Mouse (Mus musculus) hindbrain, embryonic 14.5 days (tissue): ENCODE results near the gene Fcgr1. TPM values are rescaled to one million over a fixed set of nuclear protein-coding genes. Genes with fewer than 3 reads are reported as not detected.
"Not testable (repeated sequence)": the region's sequence is repeated elsewhere in the genome, so short reads cannot be mapped to it uniquely, and the experiment has no call there.

ENCODE experiments used
- ATAC-seq: fragments of 200-750 bp; cut with Nextera tagmentation; 2 replicates; pipeline ENCODE4 v1.8.0; 2017; ENCODE audit warnings: moderate number of reproducible peaks, mild to moderate bottlenecking, moderate TSS enrichment, moderate library complexity; ENCODE audit not compliant: low FRiP score
- DNase-seq: peaks from one replicate; pipeline ENCODE4 v3.0.0-alpha.2; 2015; ENCODE audit warnings: low spot score
- H3K27ac ChIP-seq: fragments of 300-500 bp; sonication (generic); 2 replicates; pipeline ENCODE4 v1.5.1; 2014; ENCODE audit warnings: mild to moderate bottlenecking, moderate library complexity
- H3K27me3 ChIP-seq: fragments of 300-500 bp; sonication (generic); 2 replicates; pipeline ENCODE4 v1.6.1; 2014; ENCODE audit warnings: mild to moderate bottlenecking, low read length, mixed read lengths; ENCODE audit not compliant: control insufficient read depth, insufficient read depth
- H3K36me3 ChIP-seq: fragments of 300-500 bp; sonication (generic); replicated peaks from 2 replicates; pipeline ENCODE4 v1.6.1; 2014; ENCODE audit not compliant: control insufficient read depth, insufficient read depth
- H3K4me1 ChIP-seq: fragments of 300-500 bp; sonication (generic); replicated peaks from 2 replicates; pipeline ENCODE4 v1.6.1; 2014; ENCODE audit warnings: antibody characterized with exemption, low read length, mixed read lengths; ENCODE audit not compliant: control insufficient read depth, insufficient read depth
- H3K4me2 ChIP-seq: fragments of 300-500 bp; sonication (generic); replicated peaks from 2 replicates; pipeline ENCODE4 v1.6.1; 2014; ENCODE audit warnings: mild to moderate bottlenecking, moderate library complexity
- H3K4me3 ChIP-seq: fragments of 300-500 bp; sonication (generic); replicated peaks from 2 replicates; pipeline ENCODE4 v1.5.1; 2014; ENCODE audit warnings: mild to moderate bottlenecking, low read length
- H3K9ac ChIP-seq: fragments of 300-500 bp; sonication (generic); 2 replicates; pipeline ENCODE4 v1.6.1; 2014
- H3K9me3 ChIP-seq: fragments of 300-500 bp; sonication (generic); 2 replicates; pipeline ENCODE4 v1.6.1; 2016; ENCODE audit warnings: low read length; ENCODE audit not compliant: control insufficient read depth
- WGBS: fragments of 180-500 bp; shearing (Covaris S2); extraction: QIAGEN DNeasy Blood & Tissue Kit; methylation state at CpG from one replicate; pipeline ENCODE4 v1.1.7; 2014; 5-methylcytosine and 5-hydroxymethylcytosine counted together
- microRNA-seq: library from miRNA; unstranded; fragments of <30 nt; microRNA quantifications from one replicate; pipeline ENCODE4, GENCODE M21; 2016
- polyA plus RNA-seq: library from polyadenylated mRNA; unstranded; fragments of >200 nt; fragmentation: Nextera tagmentation; extraction: Ambion mirVana; gene quantifications from 2 replicates; pipeline ENCODE4 v1.2.1, GENCODE M21; 2014

Fcgr1 gene
- polyA plus RNA-seq, 1 experiment from 2014 or later, result 3.1 TPM

DNA sequence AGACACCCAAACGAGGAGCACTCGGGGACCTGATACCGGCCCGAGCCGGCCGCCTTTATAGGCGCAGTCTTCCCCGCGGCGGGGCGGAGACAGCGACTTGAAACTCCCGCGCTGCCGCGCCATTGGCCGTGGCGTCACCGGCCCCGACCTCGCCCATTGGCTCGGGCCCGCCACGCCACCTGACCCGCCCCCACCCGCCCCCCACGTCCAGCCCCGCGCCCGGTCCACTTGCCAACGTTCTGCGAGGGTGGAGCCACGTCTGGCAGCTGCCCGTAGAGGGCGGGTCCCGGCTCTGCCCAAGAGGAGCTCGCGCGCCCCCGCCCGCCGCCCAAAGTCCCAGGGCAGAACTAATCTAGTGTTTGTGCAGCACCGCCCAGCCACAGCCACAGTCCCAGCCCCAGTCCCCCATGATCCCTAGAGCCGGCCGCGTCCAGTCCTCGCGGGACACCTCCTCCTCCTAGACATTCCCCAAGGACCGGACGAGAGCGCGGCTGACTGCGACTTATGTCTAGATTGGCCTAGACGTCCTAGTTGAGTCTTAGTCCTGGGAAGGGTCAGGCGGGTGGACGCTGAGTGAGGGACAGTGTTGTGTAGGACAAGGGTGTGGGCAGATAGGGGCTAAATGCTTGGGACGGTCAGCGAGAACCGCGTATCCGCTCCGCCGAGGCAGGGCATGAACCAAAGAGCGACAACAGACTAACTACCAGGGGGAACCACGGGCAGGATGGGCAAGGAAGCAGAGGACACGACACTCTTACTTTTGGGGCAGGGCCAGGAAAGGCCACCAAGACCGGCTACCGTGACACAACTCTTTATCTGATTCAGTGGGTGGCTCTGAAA lies 54.6 kb downstream of the Fcgr1 start, which contains the start of gene Hist2h3c2:
Gene Hist2h3c2 (minus strand): TSS at position 174 of the 840 bp plus-strand sequence.
- peak within 1 kb of the TSS; percentile 27 for H3K4me3 ChIP-seq
- H3K27me3 ChIP-seq, H3K36me3 ChIP-seq, H3K9me3 ChIP-seq, DNase-seq: not testable (repeated sequence)
- peak within 1 kb of the TSS; percentile 48 for H3K4me2 ChIP-seq
- 0% methylated on average over 10 of the region's 68 CpGs for WGBS
- peak within 1 kb of the TSS; percentile 49; the same call in 1 of the 2 replicates for H3K9ac ChIP-seq
- H3K27ac ChIP-seq, result peak within 1 kb of the TSS; percentile 59; the same call in 1 of the 2 replicates
- ATAC-seq, result peak; percentile 91
- peaks cover 15% of the 10 kb centered on the region for H3K4me1 ChIP-seq

- H3K4me2 ChIP-seq, result peak overlapping the region; percentile 48
- peak; percentile 47 for DNase-seq
- WGBS, result 0% methylated on average over 12 of the region's 12 CpGs
- H3K36me3 ChIP-seq, result no peaks in the 10 kb centered on the region
- H3K27me3 ChIP-seq, result no peaks in the 10 kb centered on the region
- H3K4me3 ChIP-seq, result peak overlapping the region; percentile 27
- ATAC-seq, result no peak
- no peak overlapping the region for H3K27ac ChIP-seq
- H3K4me1 ChIP-seq, result peaks cover 12% of the 10 kb centered on the region
- peak overlapping the region; percentile 49; the same call in 1 of the 2 replicates for H3K9ac ChIP-seq
- no peaks in the 10 kb centered on the region for H3K9me3 ChIP-seq
Measured at GRCm38 (mm10) chr3:96237904-96238511, 55.8 kb downstream of the Fcgr1 start.

DNA sequence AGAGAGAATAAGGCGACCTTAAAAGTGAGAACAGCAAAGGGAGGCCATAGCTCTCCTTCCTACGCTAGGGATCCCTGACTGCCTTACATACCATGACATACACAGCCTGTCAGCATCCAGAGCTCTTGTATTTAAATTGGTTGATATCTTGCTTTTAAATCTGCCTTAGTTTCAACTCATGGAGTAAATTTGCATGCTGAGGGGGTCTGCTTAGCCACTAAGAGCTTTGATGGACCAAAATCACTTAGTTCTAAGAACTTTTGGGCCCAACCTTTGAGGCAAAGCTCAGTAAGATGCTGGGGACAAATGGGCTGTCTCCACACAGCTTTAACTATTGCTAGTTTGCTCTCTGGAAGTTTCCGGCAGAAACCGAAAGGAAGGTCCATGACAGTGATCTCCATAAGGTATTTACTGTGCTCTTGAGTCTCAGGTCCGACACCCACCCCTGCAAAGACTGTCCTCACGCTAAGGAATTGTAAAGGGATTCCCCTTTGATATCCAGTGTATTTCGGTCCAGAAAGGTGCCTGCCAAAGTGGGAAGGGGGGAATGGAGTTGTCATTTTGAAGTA lies 56.4 kb downstream of the Fcgr1 start:
- Histone ChIP-seq H3K4me2 (peak overlapping the region; percentile 48), H3K36me3 (no peaks in the 10 kb centered on the region), H3K4me1 (peaks cover 12% of the 10 kb centered on the region), H3K27me3 (no peaks in the 10 kb centered on the region), H3K9ac (peak overlapping the region; percentile 49; the same call in 1 of the 2 replicates), H3K27ac (no peak overlapping the region), H3K9me3 (no peaks in the 10 kb centered on the region), H3K4me3 (peak overlapping the region; percentile 27)
- WGBS, result 31% methylated on average over 7 of the region's 7 CpGs
- ATAC-seq, result no peak
- no peak for DNase-seq

DNA sequence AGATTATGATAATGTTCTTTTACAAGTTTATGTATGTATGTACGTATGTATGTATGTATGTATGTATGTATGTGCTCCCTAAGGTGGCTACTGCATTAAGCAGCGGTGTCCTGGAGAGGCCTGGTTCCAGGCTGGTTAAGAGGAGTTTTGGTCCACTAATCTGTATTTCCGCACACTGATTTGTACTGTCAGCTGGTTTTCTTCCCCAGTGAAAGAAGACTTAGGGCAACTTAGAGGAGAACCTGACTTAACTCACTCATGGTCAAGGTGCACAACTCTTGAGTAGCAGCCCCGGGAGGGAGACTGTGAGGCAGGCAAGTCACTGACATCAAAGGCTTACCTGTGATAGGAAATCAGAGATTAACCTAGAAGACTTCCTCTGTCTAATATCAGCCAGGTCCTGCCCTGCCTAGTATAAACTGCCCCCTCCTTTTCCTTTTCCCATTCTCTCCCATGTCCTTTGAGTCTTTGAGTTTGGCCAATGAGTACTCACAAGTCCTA lies 56.9 kb downstream of the Fcgr1 start:
- no peak overlapping the region for H3K27ac ChIP-seq
- no peak overlapping the region for H3K9ac ChIP-seq
- DNase-seq (no peak), ATAC-seq (no peak)
- peaks cover 12% of the 10 kb centered on the region for H3K4me1 ChIP-seq
- H3K4me3 ChIP-seq, result no peak overlapping the region
- H3K36me3 ChIP-seq, result no peaks in the 10 kb centered on the region
- no peaks in the 10 kb centered on the region for H3K9me3 ChIP-seq
- 85% methylated on average over 4 of the region's 4 CpGs for WGBS
- H3K4me2 ChIP-seq, result peak overlapping the region; percentile 48
- no peaks in the 10 kb centered on the region for H3K27me3 ChIP-seq

- H3K9me3 ChIP-seq, result no peaks in the 10 kb centered on the region
- DNase-seq (no peak), ATAC-seq (no peak)
- H3K27me3 ChIP-seq, result no peaks in the 10 kb centered on the region
- H3K9ac ChIP-seq, result no peak overlapping the region
- WGBS, result 78% methylated on average over 3 of the region's 3 CpGs
- no peak overlapping the region for H3K27ac ChIP-seq
- no peaks in the 10 kb centered on the region for H3K36me3 ChIP-seq
- peaks cover 11% of the 10 kb centered on the region for H3K4me1 ChIP-seq
- H3K4me3 ChIP-seq, result no peak overlapping the region
- H3K4me2 ChIP-seq, result no peak overlapping the region
Measured at GRCm38 (mm10) chr3:96235836-96236235, 57.9 kb downstream of the Fcgr1 start.

- WGBS, result 94% methylated on average over 2 of the region's 2 CpGs
Measured at GRCm38 (mm10) chr3:96234914-96235313, 58.9 kb downstream of the Fcgr1 start.

More at GRCm38 (mm10) chr3:96234914-96235313, 58.9 kb downstream of the Fcgr1 start:
- H3K9ac ChIP-seq, result no peak overlapping the region
- DNase-seq (no peak), ATAC-seq (no peak)
- no peak overlapping the region for H3K4me3 ChIP-seq
- H3K4me1 ChIP-seq, result peaks cover 8% of the 10 kb centered on the region
- H3K27ac ChIP-seq, result no peak overlapping the region
- no peaks in the 10 kb centered on the region for H3K9me3 ChIP-seq
- H3K4me2 ChIP-seq, result no peak overlapping the region
- no peaks in the 10 kb centered on the region for H3K27me3 ChIP-seq
- H3K36me3 ChIP-seq, result no peaks in the 10 kb centered on the region

Small RNA genes within 50 kb of the gene (microRNA-seq; reads per million reads assigned to microRNA genes)
- not detected for gene Gm47311
- not detected for gene Gm47313

Other genes with a start within 250 kb of the Fcgr1 start
- 44.8 and 46.8 TPM in 2 replicates for gene Vps45, start 235.5 kb downstream of the Fcgr1 start, polyA plus RNA-seq
- 7.1 and 7.9 TPM in 2 replicates for gene Otud7b, start 189.4 kb downstream of the Fcgr1 start, polyA plus RNA-seq
- gene Mtmr11, start 132.0 kb downstream of the Fcgr1 start, polyA plus RNA-seq, result 10.1 and 11.6 TPM in 2 replicates
- 135 and 151 TPM in 2 replicates for gene Sf3b4, start 121.6 kb downstream of the Fcgr1 start, polyA plus RNA-seq
- 95.7 and 111 TPM in 2 replicates for gene Sv2a, start 112.8 kb downstream of the Fcgr1 start, polyA plus RNA-seq
- 57.0 and 72.4 TPM in 2 replicates for gene Bola1, start 74.3 kb downstream of the Fcgr1 start, polyA plus RNA-seq
- gene Hist2h2ab, start 74.1 kb downstream of the Fcgr1 start, polyA plus RNA-seq, result 0.55 TPM in 1 of 2 replicates, not detected in the other
- gene Hist2h2ac, start 73.1 kb downstream of the Fcgr1 start, polyA plus RNA-seq, result 1.9 and 2.3 TPM in 2 replicates
- 4.7 and 5.0 TPM in 2 replicates for gene Hist2h2be, start 72.8 kb downstream of the Fcgr1 start, polyA plus RNA-seq
- gene Hist2h3c2, start 54.8 kb downstream of the Fcgr1 start, polyA plus RNA-seq, result 1.2 and 1.7 TPM in 2 replicates
- 32.2 and 46.8 TPM in 2 replicates for gene Hist2h2aa2, start 53.7 kb downstream of the Fcgr1 start, polyA plus RNA-seq
- gene Hist2h2aa1, start 48.5 kb downstream of the Fcgr1 start, polyA plus RNA-seq, result 12.0 and 16.6 TPM in 2 replicates
- 0.18 and 1.6 TPM in 2 replicates for gene Hist2h3c1, start 47.3 kb downstream of the Fcgr1 start, polyA plus RNA-seq
- 2.9 and 6.0 TPM in 2 replicates for gene Hist2h4, start 30.7 kb downstream of the Fcgr1 start, polyA plus RNA-seq
- 11.2 and 12.3 TPM in 2 replicates for gene Hist2h3b, start 25.3 kb downstream of the Fcgr1 start, polyA plus RNA-seq
- gene Hist2h2bb, start 24.2 kb downstream of the Fcgr1 start, polyA plus RNA-seq, result 4.1 and 4.7 TPM in 2 replicates
- gene BC107364, start 158.3 kb upstream of the Fcgr1 start, polyA plus RNA-seq, result not detected in 2 replicates
- gene Hfe2, start 231.2 kb upstream of the Fcgr1 start, polyA plus RNA-seq, result 1.9 and 2.1 TPM in 2 replicates